Mouse (Mus musculus) limb, embryonic 13.5 days (tissue): ENCODE data around the gene Trpv2. TPM values are rescaled to one million over a fixed set of nuclear protein-coding genes. Genes with fewer than 3 reads are reported as not detected.

Source experiments
- ATAC-seq: fragments of 200-750 bp; cut with Nextera tagmentation; 2 replicates; pipeline ENCODE4 v1.8.0; 2017; ENCODE audit warnings: low read depth, moderate number of reproducible peaks, moderate TSS enrichment; ENCODE audit not compliant: low FRiP score
- H3K27ac ChIP-seq: fragments of 300-500 bp; sonication (generic); 2 replicates; pipeline ENCODE4 v1.5.1; 2015; ENCODE audit warnings: inconsistent platforms, mild to moderate bottlenecking, moderate library complexity
- H3K27me3 ChIP-seq: fragments of 300-500 bp; sonication (generic); 2 replicates; pipeline ENCODE4 v1.6.1; 2015; ENCODE audit warnings: mild to moderate bottlenecking, inconsistent platforms
- H3K36me3 ChIP-seq: fragments of 300-500 bp; sonication (generic); 2 replicates; pipeline ENCODE4 v1.6.1; 2015; ENCODE audit warnings: inconsistent platforms, mild to moderate bottlenecking, moderate library complexity
- H3K4me1 ChIP-seq: fragments of 300-500 bp; sonication (generic); 2 replicates; pipeline ENCODE4 v1.6.1; 2015; ENCODE audit warnings: inconsistent platforms
- H3K4me2 ChIP-seq: fragments of 300-500 bp; sonication (generic); replicated peaks from 2 replicates; pipeline ENCODE4 v1.6.1; 2015; ENCODE audit warnings: inconsistent platforms, mild to moderate bottlenecking, moderate library complexity
- H3K4me3 ChIP-seq: fragments of 300-500 bp; sonication (generic); 2 replicates; pipeline ENCODE4 v1.5.1; 2015; ENCODE audit warnings: moderate library complexity, mild to moderate bottlenecking, inconsistent platforms
- H3K9ac ChIP-seq: fragments of 300-500 bp; sonication (generic); 2 replicates; pipeline ENCODE4 v1.6.1; 2015; ENCODE audit warnings: mild to moderate bottlenecking, inconsistent platforms
- H3K9me3 ChIP-seq: fragments of 300-500 bp; sonication (generic); 2 replicates; pipeline ENCODE4 v1.6.1; 2016; ENCODE audit warnings: inconsistent platforms
- WGBS: fragments of 180-500 bp; shearing (Covaris S2); methylation state at CpG from one replicate; pipeline ENCODE4 v1.1.7; 2015; 5-methylcytosine and 5-hydroxymethylcytosine counted together
- polyA plus RNA-seq: library from polyadenylated mRNA; unstranded; fragments of >200 nt; fragmentation: Nextera tagmentation; extraction: Ambion mirVana; gene quantifications from 2 replicates; pipeline ENCODE4 v1.2.1, GENCODE M21; 2015

Gene Trpv2
- polyA plus RNA-seq, 1 experiment from 2014 or later, result 2.4 TPM

- Histone ChIP-seq H3K4me1 (peaks cover 74% of the 10 kb centered on the region), H3K27ac (no peak overlapping the region), H3K4me2 (no peak overlapping the region), H3K36me3 (no peaks in the 10 kb centered on the region), H3K9me3 (no peaks in the 10 kb centered on the region), H3K4me3 (no peak overlapping the region), H3K9ac (no peak overlapping the region), H3K27me3 (no peaks in the 10 kb centered on the region)
- no peak for ATAC-seq
- WGBS, result 85% methylated on average over 6 of the region's 6 CpGs
These were observed 63.5 kb downstream of the Trpv2 start for GRCm38 (mm10) chr11:62637806-62638205.

DNA sequence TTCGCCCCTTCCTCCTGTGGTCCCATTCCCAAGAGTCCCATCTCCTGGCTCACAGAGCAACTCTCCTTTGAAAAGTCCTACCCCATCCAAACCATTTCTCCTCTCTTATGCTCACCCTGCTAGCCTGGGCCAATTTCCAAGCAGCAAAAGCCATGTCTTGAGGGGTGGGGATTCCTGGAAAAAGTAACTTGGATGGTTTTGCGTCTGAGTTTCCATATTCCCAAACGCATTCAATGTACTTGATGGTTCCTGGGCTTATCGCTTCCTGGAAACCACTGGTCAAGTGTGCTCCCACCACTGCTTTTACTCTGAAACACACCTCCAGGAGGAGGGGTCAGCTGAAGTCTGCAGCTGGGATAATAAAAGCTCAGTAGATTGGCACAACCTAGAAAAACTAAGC is 64.1 kb downstream of the Trpv2 start:
- 85% methylated on average over 4 of the region's 4 CpGs for WGBS
- H3K27me3 ChIP-seq, result no peaks in the 10 kb centered on the region
- no peaks in the 10 kb centered on the region for H3K9me3 ChIP-seq
- H3K36me3 ChIP-seq, result 0 out of 2 replicates have a peak, but pooled peaks cover under 1% of the 10 kb centered on the region
- H3K27ac ChIP-seq, result no peak overlapping the region
- peaks cover 80% of the 10 kb centered on the region for H3K4me1 ChIP-seq
- ATAC-seq, result no peak
- no peak overlapping the region for H3K9ac ChIP-seq
- no peak overlapping the region for H3K4me2 ChIP-seq
- H3K4me3 ChIP-seq, result no peak overlapping the region

DNA sequence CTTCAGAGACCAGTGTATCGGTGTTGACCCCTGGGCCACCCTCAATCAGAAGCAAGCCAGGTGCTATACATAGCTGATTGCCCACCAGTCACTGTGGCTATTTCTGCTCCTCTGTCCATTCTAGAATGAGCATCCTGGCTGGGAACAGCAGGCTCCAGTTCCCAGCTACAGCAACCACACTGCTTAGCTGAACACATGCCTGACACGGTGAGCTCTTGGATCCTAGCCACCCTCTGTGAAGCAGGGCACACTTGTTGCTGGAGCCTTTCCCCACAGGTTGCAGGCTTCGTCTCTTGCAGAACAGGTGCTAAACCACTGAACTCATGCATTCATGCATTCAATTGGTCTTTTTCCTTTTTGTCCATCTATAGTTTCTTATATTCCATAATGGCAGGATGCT is 66.1 kb downstream of the Trpv2 start:
- no peak overlapping the region for H3K27ac ChIP-seq
- no peak overlapping the region for H3K9ac ChIP-seq
- H3K4me1 ChIP-seq, result peaks cover 91% of the 10 kb centered on the region
- ATAC-seq, result no peak
- 64% methylated on average over 3 of the region's 3 CpGs for WGBS
- no peaks in the 10 kb centered on the region for H3K9me3 ChIP-seq
- 0 out of 2 replicates have a peak, but pooled peaks cover 4% of the 10 kb centered on the region for H3K36me3 ChIP-seq
- H3K4me2 ChIP-seq, result no peak overlapping the region
- H3K4me3 ChIP-seq, result no peak overlapping the region
- no peaks in the 10 kb centered on the region for H3K27me3 ChIP-seq

DNA sequence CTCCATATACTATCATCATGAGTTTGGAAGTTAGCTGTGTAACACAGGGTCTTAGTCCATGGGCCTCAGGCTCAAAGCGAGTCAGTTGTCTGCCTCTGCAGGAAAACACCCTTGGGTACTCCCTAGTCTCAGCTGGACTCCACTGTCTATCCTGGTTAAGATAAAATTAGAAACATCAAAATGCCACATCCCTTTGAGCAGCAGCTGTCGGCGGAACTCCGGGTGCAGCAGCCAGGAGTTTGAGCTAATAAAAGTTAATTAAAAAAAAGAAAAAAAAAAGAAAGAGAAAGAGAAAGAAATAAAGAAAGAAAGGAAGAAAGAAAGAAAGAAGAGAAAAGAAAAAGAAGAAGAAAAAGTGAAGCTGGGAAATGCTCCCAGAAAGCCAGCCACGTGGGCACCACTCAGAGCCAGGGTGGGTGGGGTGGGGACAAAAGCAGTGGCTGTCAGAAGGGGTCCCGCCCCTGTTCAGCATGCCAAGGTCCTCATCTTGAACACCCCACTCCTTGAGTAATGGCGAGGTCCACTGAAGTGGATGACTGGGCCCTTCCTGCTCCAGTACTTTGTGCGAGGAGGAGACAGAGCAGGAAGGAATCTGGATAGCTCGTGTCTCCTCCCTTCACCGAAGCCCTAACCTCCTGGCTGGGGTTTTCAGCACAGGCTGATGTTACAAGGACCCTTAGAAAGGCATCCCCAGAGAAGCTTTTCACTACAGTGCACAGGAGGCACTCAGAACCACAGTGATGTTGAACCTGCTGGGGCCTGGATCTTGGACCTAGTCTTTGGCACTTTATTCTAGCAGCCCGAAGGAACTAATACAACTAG is 67.9 kb downstream of the Trpv2 start:
- Histone ChIP-seq H3K27me3 (no peaks in the 10 kb centered on the region), H3K27ac (no peak overlapping the region; the same call in 1 of the 2 replicates), H3K4me1 (peaks cover 91% of the 10 kb centered on the region), H3K9me3 (no peaks in the 10 kb centered on the region), H3K4me3 (no peak overlapping the region), H3K36me3 (0 out of 2 replicates have a peak, but pooled peaks cover 4% of the 10 kb centered on the region), H3K9ac (no peak overlapping the region), H3K4me2 (no peak overlapping the region)
- no peak for ATAC-seq
- 53% methylated on average over 11 of the region's 11 CpGs for WGBS

- Histone ChIP-seq H3K36me3 (0 out of 2 replicates have a peak, but pooled peaks cover 4% of the 10 kb centered on the region), H3K27ac (peak overlapping the region; percentile 48; the same call in 1 of the 2 replicates), H3K4me2 (no peak overlapping the region), H3K4me1 (peaks cover 90% of the 10 kb centered on the region), H3K4me3 (no peak overlapping the region), H3K9me3 (no peaks in the 10 kb centered on the region), H3K27me3 (no peaks in the 10 kb centered on the region), H3K9ac (no peak overlapping the region)
- no peak for ATAC-seq
- 74% methylated on average over 8 of the region's 8 CpGs for WGBS
These were observed 68.8 kb downstream of the Trpv2 start for GRCm38 (mm10) chr11:62643011-62643631.

DNA sequence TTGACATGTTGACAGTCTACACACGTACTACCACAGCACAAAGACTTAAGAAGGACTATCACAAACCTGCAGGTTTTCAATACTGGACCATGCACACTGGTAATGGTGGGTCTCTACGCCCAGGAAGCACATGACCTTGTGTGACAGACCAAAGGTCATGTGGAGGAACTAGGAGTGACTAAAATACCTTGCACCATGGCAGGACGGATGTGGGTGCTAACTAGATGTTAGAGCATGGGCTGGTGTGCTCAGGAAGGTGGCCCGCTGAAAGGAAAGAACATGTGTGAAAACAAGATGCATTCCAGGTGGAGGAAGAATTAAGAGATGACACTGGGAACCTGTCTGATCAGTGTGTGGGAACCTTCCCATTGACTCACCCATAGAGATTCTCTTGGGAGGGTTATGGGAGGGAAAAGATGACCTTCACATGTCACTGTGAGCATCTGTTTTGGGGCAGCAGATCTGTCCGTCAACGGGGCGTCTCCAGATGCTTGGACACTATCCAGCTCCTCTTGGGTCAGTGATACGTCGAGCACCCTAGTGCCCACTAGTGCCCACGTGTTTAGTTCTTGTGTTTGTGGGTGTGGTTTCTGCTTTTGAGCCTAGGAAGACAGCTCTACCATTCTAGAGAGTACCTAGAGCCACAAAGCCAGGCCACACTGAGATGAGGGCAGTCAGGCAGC is 69.5 kb downstream of the Trpv2 start:
- 0 out of 2 replicates have a peak, but pooled peaks cover 4% of the 10 kb centered on the region for H3K36me3 ChIP-seq
- no peak overlapping the region for H3K4me2 ChIP-seq
- no peak overlapping the region for H3K4me3 ChIP-seq
- no peak overlapping the region for H3K9ac ChIP-seq
- no peak for ATAC-seq
- no peaks in the 10 kb centered on the region for H3K9me3 ChIP-seq
- peak overlapping the region; percentile 48; the same call in 1 of the 2 replicates for H3K27ac ChIP-seq
- no peaks in the 10 kb centered on the region for H3K27me3 ChIP-seq
- H3K4me1 ChIP-seq, result peaks cover 83% of the 10 kb centered on the region
- WGBS, result 89% methylated on average over 10 of the region's 10 CpGs

GRCm38 (mm10) chr11:62644602-62645336 is 70.5 kb downstream of the Trpv2 start:
- peak overlapping the region; percentile 76; the same call in 1 of the 2 replicates for H3K27ac ChIP-seq
- H3K9me3 ChIP-seq, result no peaks in the 10 kb centered on the region
- H3K4me3 ChIP-seq, result no peak overlapping the region
- H3K9ac ChIP-seq, result no peak overlapping the region
- no peak for ATAC-seq
- H3K27me3 ChIP-seq, result no peaks in the 10 kb centered on the region
- WGBS, result 90% methylated on average over 5 of the region's 5 CpGs
- peak overlapping the region; percentile 92; the same call in 1 of the 2 replicates for H3K4me2 ChIP-seq
- H3K4me1 ChIP-seq, result peaks cover 80% of the 10 kb centered on the region
- 0 out of 2 replicates have a peak, but pooled peaks cover 4% of the 10 kb centered on the region for H3K36me3 ChIP-seq

DNA sequence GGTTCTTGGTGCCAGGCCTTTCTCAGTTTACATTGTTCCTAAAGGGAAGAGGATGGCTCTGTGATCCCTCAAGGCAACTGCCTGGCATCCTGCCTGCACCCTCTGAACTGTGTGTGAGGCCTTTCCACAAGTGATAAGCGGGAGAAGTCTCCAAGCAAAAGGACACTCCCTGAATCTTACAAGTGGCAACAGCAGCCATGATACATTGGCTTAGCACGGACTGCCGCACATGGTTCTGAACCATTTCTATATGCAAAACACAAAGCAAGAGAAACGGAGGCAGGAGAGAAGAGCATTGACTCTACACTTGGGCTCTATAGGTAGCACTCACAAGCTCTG is 71.0 kb downstream of the Trpv2 start:
- H3K36me3 ChIP-seq, result 0 out of 2 replicates have a peak, but pooled peaks cover 4% of the 10 kb centered on the region
- no peaks in the 10 kb centered on the region for H3K27me3 ChIP-seq
- peak overlapping the region; percentile 76; the same call in 1 of the 2 replicates for H3K27ac ChIP-seq
- H3K4me3 ChIP-seq, result peak overlapping the region; percentile 76; the same call in 1 of the 2 replicates
- no peak for ATAC-seq
- 0 out of 2 replicates have a peak overlapping the region, but pooled peaks have one; percentile 25 for H3K9ac ChIP-seq
- peak overlapping the region; percentile 92 for H3K4me2 ChIP-seq
- peaks cover 75% of the 10 kb centered on the region for H3K4me1 ChIP-seq
- 90% methylated on average over 4 of the region's 4 CpGs for WGBS
- H3K9me3 ChIP-seq, result no peaks in the 10 kb centered on the region

DNA sequence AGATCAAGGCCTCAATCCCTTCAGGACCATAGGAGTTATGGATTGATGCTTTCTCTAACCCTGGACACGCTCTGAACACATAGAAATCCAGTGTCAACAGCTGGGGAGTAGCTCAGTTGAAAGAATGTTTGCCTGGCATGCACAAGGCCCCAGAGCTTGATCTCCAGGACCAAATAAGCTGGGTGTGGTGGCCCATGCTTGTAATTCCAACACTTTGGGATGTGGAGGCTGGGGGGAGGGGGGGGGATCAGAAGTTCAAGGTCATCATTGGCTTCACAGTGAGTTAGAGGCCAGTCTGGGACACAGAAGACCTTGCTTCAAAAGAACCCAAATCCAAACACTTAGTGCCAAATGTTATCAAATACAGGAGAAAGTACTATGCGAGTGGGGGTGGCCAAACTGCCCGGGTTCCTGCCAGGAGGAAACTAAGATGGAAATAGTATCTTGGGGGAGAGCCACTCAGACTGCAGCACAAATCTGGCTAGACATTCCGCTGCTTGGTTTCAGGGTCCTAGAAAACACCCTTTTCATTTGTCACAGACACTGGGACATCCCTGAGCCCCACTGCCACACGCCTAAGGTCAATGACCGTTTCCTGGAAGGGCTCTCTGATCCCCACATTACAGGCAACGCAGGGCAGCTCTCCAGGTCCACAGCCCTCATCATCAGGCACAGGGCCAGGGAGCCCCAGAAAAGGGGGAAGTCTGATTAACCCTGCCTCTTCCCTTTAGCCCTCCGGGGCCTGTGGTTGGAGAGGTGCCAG is 71.6 kb downstream of the Trpv2 start:
- ATAC-seq, result no peak
- no peaks in the 10 kb centered on the region for H3K9me3 ChIP-seq
- WGBS, result 23% methylated on average over 8 of the region's 8 CpGs
- H3K27ac ChIP-seq, result peak overlapping the region; percentile 76
- H3K4me3 ChIP-seq, result peak overlapping the region; percentile 76
- peak overlapping the region; percentile 57 for H3K9ac ChIP-seq
- H3K4me1 ChIP-seq, result peaks cover 74% of the 10 kb centered on the region
- peak overlapping the region; percentile 92 for H3K4me2 ChIP-seq
- H3K27me3 ChIP-seq, result no peaks in the 10 kb centered on the region
- 0 out of 2 replicates have a peak, but pooled peaks cover 4% of the 10 kb centered on the region for H3K36me3 ChIP-seq

GRCm38 (mm10) chr11:62646495-62646843 is 72.2 kb downstream of the Trpv2 start:
- Histone ChIP-seq H3K4me2 (peak overlapping the region; percentile 92), H3K4me3 (peak overlapping the region; percentile 76), H3K27ac (peak overlapping the region; percentile 76), H3K36me3 (peaks cover 6% of the 10 kb centered on the region; the same call in 1 of the 2 replicates), H3K27me3 (no peaks in the 10 kb centered on the region), H3K9me3 (no peaks in the 10 kb centered on the region), H3K4me1 (peaks cover 71% of the 10 kb centered on the region), H3K9ac (peak overlapping the region; percentile 57)
- WGBS, result 27% methylated on average over 4 of the region's 4 CpGs
- ATAC-seq, result no peak
